Mouse (Mus musculus): ENCODE results near the gene Col4a3bp. TPM values are rescaled to one million over a fixed set of nuclear protein-coding genes. Genes with fewer than 3 reads are reported as not detected.
A peak's percentile ranks its signal among the peaks of the same experiment; 100 is the strongest.
"Not testable (repeated sequence)": the region's sequence is repeated elsewhere in the genome, so short reads cannot be mapped to it uniquely, and the experiment has no call there.

Gene Col4a3bp
- polyA plus RNA-seq, 1 experiment from 2014 or later, result 10.0 TPM

- no peak overlapping the region for H3K9ac ChIP-seq (replicated peaks; ENCODE audit: low read depth)
- WGBS, result 68% methylated on average over 5 of the region's 5 CpGs
- H3K4me1 ChIP-seq (ENCODE audit: insufficient read depth, low read depth, low read length), result no peaks in the 10 kb centered on the region
- 0 out of 2 replicates have a peak, but pooled peaks cover 14% of the 10 kb centered on the region for H3K36me3 ChIP-seq (ENCODE audit: insufficient read depth, low read length)
- H3K27me3 ChIP-seq (replicated peaks; ENCODE audit: insufficient read depth, low read length), result no peaks in the 10 kb centered on the region
- no peak overlapping the region for H3K27ac ChIP-seq (ENCODE audit: low read length)
- no peak overlapping the region for H3K4me3 ChIP-seq (ENCODE audit: low read depth, low read length)
- TF ChIP-seq EP300 (IDR thresholded peaks at IDR 0.05) (no peak), CTCF (IDR thresholded peaks at IDR 0.05) (no peak)
- DNase-seq (ENCODE audit: low spot score) (no peak), ATAC-seq (no peak)
- no peaks in the 10 kb centered on the region for H3K9me3 ChIP-seq (ENCODE audit: low read length)
- no peak overlapping the region for H3K4me2 ChIP-seq (replicated peaks; ENCODE audit: low read depth, low read length)
Observed at GRCm38 (mm10) chr13:96645822-96646221, 103.4 kb downstream of the Col4a3bp start.

GRCm38 (mm10) chr13:96653041-96653440 lies 110.6 kb downstream of the Col4a3bp start:
- no peaks in the 10 kb centered on the region for H3K9me3 ChIP-seq (ENCODE audit: low read length)
- H3K27me3 ChIP-seq (replicated peaks; ENCODE audit: insufficient read depth, low read length), result no peaks in the 10 kb centered on the region
- no peak overlapping the region for H3K4me3 ChIP-seq (ENCODE audit: low read depth, low read length)
- ATAC-seq (no peak), DNase-seq (ENCODE audit: low spot score) (no peak)
- TF ChIP-seq EP300 (IDR thresholded peaks at IDR 0.05) (no peak), CTCF (IDR thresholded peaks at IDR 0.05) (no peak)
- WGBS, result 88% methylated on average over 9 of the region's 9 CpGs
- H3K4me2 ChIP-seq (replicated peaks; ENCODE audit: low read depth, low read length), result no peak overlapping the region
- H3K27ac ChIP-seq (ENCODE audit: low read length), result no peak overlapping the region
- H3K9ac ChIP-seq (replicated peaks; ENCODE audit: low read depth), result no peak overlapping the region
- H3K36me3 ChIP-seq (ENCODE audit: insufficient read depth, low read length), result peaks cover 61% of the 10 kb centered on the region
- no peaks in the 10 kb centered on the region for H3K4me1 ChIP-seq (ENCODE audit: insufficient read depth, low read depth, low read length)

GRCm38 (mm10) chr13:96656673-96657072 lies 114.3 kb downstream of the Col4a3bp start:
- TF ChIP-seq EP300 (IDR thresholded peaks at IDR 0.05) (no peak), CTCF (IDR thresholded peaks at IDR 0.05) (no peak)
- ATAC-seq (no peak), DNase-seq (ENCODE audit: low spot score) (no peak)
- H3K4me2 ChIP-seq (replicated peaks; ENCODE audit: low read depth, low read length), result no peak overlapping the region
- peaks cover 60% of the 10 kb centered on the region for H3K36me3 ChIP-seq (ENCODE audit: insufficient read depth, low read length)
- H3K4me3 ChIP-seq (ENCODE audit: low read depth, low read length), result no peak overlapping the region
- no peak overlapping the region for H3K9ac ChIP-seq (replicated peaks; ENCODE audit: low read depth)
- WGBS, result 85% methylated on average over 1 of the region's 1 CpGs
- H3K27ac ChIP-seq (ENCODE audit: low read length), result no peak overlapping the region
- H3K9me3 ChIP-seq (ENCODE audit: low read length), result no peaks in the 10 kb centered on the region
- no peaks in the 10 kb centered on the region for H3K4me1 ChIP-seq (ENCODE audit: insufficient read depth, low read depth, low read length)
- no peaks in the 10 kb centered on the region for H3K27me3 ChIP-seq (replicated peaks; ENCODE audit: insufficient read depth, low read length)

- Histone ChIP-seq H3K4me2 (replicated peaks; ENCODE audit: low read depth, low read length) (no peak overlapping the region), H3K9me3 (ENCODE audit: low read length) (no peaks in the 10 kb centered on the region), H3K9ac (replicated peaks; ENCODE audit: low read depth) (no peak overlapping the region), H3K4me3 (ENCODE audit: low read depth, low read length) (no peak overlapping the region), H3K27ac (ENCODE audit: low read length) (no peak overlapping the region), H3K36me3 (ENCODE audit: insufficient read depth, low read length) (peaks cover 57% of the 10 kb centered on the region), H3K27me3 (replicated peaks; ENCODE audit: insufficient read depth, low read length) (no peaks in the 10 kb centered on the region), H3K4me1 (ENCODE audit: insufficient read depth, low read depth, low read length) (no peaks in the 10 kb centered on the region)
- WGBS, result 80% methylated on average over 7 of the region's 7 CpGs
- ATAC-seq, result no peak
- DNase-seq (ENCODE audit: low spot score), result no peak
- TF ChIP-seq EP300 (IDR thresholded peaks at IDR 0.05) (no peak), CTCF (IDR thresholded peaks at IDR 0.05) (no peak)
Observed at GRCm38 (mm10) chr13:96658936-96659335, 116.5 kb downstream of the Col4a3bp start.

GRCm38 (mm10) chr13:96660095-96660860 lies 117.9 kb downstream of the Col4a3bp start:
- ATAC-seq, result peak; percentile 94

GRCm38 (mm10) chr13:96663120-96663519 lies 120.7 kb downstream of the Col4a3bp start:
- WGBS, result 73% methylated on average over 4 of the region's 4 CpGs
- not testable (repeated sequence) for ATAC-seq; DNase-seq (ENCODE audit: low spot score)

More at GRCm38 (mm10) chr13:96660095-96660860, 117.9 kb downstream of the Col4a3bp start:
- Histone ChIP-seq H3K27ac (ENCODE audit: low read length) (no peak overlapping the region), H3K4me1 (ENCODE audit: insufficient read depth, low read depth, low read length) (no peaks in the 10 kb centered on the region), H3K9ac (replicated peaks; ENCODE audit: low read depth) (no peak overlapping the region), H3K27me3 (replicated peaks; ENCODE audit: insufficient read depth, low read length) (no peaks in the 10 kb centered on the region), H3K9me3 (ENCODE audit: low read length) (no peaks in the 10 kb centered on the region), H3K4me2 (replicated peaks; ENCODE audit: low read depth, low read length) (no peak overlapping the region), H3K36me3 (ENCODE audit: insufficient read depth, low read length) (peaks cover 53% of the 10 kb centered on the region), H3K4me3 (ENCODE audit: low read depth, low read length) (no peak overlapping the region)
- DNase-seq (ENCODE audit: low spot score), result peak; percentile 76
- TF ChIP-seq EP300 (IDR thresholded peaks at IDR 0.05) (no peak), CTCF (IDR thresholded peaks at IDR 0.05) (no peak)
- 57% methylated on average over 10 of the region's 10 CpGs for WGBS

More at GRCm38 (mm10) chr13:96663120-96663519, 120.7 kb downstream of the Col4a3bp start:
- not testable (repeated sequence) for H3K27me3 ChIP-seq (replicated peaks; ENCODE audit: insufficient read depth, low read length); H3K27ac ChIP-seq (ENCODE audit: low read length); H3K4me3 ChIP-seq (ENCODE audit: low read depth, low read length); H3K9ac ChIP-seq (replicated peaks; ENCODE audit: low read depth); H3K4me1 ChIP-seq (ENCODE audit: insufficient read depth, low read depth, low read length); H3K4me2 ChIP-seq (replicated peaks; ENCODE audit: low read depth, low read length); H3K9me3 ChIP-seq (ENCODE audit: low read length)
- peaks cover 46% of the 10 kb centered on the region for H3K36me3 ChIP-seq (ENCODE audit: insufficient read depth, low read length)

Measured in lung, postnatal 0 days (tissue).